Mouse (Mus musculus): Measurements from ENCODE around the gene Syngr2. TPM values are rescaled to one million over a fixed set of nuclear protein-coding genes. Genes with fewer than 3 reads are reported as not detected.

Syngr2 gene
- polyA plus RNA-seq, 1 experiment from 2014 or later = 13.1 TPM

DNA sequence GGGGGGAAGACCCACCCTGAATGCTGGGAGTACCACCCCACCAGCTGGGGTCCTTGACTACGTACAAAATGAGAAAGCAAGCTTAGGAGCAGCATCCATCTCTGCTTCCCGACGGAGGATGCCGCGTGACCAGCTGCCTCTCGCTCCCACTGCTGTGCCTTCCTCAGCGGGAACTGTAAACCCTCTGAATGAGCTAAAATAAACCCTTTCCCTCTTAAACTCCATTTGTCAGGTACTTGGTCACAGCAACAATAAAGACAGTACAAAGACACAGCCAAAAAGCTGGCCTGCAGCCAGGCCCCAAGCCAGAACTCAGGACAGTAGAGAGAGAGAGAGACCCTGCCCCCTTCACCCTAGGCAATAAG is 39.8 kb upstream of the Syngr2 start:
- peaks cover 4% of the 10 kb centered on the region for H3K36me3 ChIP-seq (ENCODE audit: control insufficient read depth, insufficient read depth)
- H3K27me3 ChIP-seq (replicated peaks; ENCODE audit: control insufficient read depth, insufficient read depth, low read length) = no peaks in the 10 kb centered on the region
- H3K4me3 ChIP-seq (replicated peaks; ENCODE audit: low read length) = no peak overlapping the region
- no peaks in the 10 kb centered on the region for H3K9me3 ChIP-seq (ENCODE audit: control insufficient read depth, low read length)
- no peak overlapping the region for H3K27ac ChIP-seq (ENCODE audit: low read length)
- WGBS = 48% methylated on average over 7 of the region's 7 CpGs
- peaks cover 6% of the 10 kb centered on the region for H3K4me1 ChIP-seq (replicated peaks; ENCODE audit: control insufficient read depth, insufficient read depth, low read length)
- H3K4me2 ChIP-seq (ENCODE audit: low read length) = no peak overlapping the region
- H3K9ac ChIP-seq (replicated peaks; ENCODE audit: low read depth, low read length) = no peak overlapping the region
- no peak for ATAC-seq

DNA sequence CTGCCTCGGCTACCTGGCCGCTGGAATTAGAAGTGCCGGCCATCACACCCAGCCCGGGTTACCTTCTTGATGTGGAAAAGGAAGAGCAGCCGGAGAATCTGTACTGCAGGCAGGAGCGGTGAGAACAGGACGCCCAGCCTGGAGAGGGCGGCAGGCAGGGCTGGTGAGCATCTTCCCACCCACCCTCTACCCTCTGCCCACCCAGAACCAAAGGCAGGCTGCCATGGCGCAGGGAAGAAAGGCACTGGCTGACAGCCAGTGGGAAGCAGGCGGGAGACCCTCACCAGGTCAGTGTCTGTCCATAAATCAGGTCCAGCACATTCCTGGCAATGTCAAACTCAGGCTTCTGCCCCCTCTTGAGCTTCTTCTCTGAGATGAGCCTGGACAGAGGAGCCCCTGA is 39.1 kb upstream of the Syngr2 start:
- Histone ChIP-seq H3K4me2 (ENCODE audit: low read length) (no peak overlapping the region), H3K4me3 (replicated peaks; ENCODE audit: low read length) (no peak overlapping the region), H3K9me3 (ENCODE audit: control insufficient read depth, low read length) (no peaks in the 10 kb centered on the region), H3K4me1 (replicated peaks; ENCODE audit: control insufficient read depth, insufficient read depth, low read length) (peaks cover 6% of the 10 kb centered on the region), H3K36me3 (ENCODE audit: control insufficient read depth, insufficient read depth) (no peaks in the 10 kb centered on the region; the same call in 1 of the 2 replicates), H3K27me3 (replicated peaks; ENCODE audit: control insufficient read depth, insufficient read depth, low read length) (no peaks in the 10 kb centered on the region), H3K9ac (replicated peaks; ENCODE audit: low read depth, low read length) (no peak overlapping the region), H3K27ac (ENCODE audit: low read length) (no peak overlapping the region)
- 85% methylated on average over 9 of the region's 10 CpGs for WGBS
- ATAC-seq = no peak

DNA sequence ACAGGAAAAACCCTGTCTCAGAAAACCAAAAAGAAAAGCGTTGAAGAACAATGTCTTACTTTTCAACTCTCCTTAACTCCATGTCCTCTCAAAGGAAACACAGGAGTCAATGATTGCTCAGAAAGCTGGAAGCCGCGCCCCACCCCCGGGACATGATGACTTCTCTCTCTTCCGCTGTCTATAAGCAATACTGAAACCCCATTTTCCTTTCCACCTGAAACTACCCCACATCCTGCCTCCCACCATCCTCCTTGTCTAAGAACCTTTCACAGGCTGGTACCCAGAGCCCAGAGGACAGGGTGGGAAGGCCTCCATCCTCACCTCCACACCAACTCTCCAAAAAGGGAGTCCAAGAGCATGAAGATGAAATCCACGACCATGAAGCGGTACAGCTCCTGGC is 37.1 kb upstream of the Syngr2 start:
- 93% methylated on average over 7 of the region's 7 CpGs for WGBS
- no peak overlapping the region for H3K4me3 ChIP-seq (replicated peaks; ENCODE audit: low read length)
- no peaks in the 10 kb centered on the region for H3K27me3 ChIP-seq (replicated peaks; ENCODE audit: control insufficient read depth, insufficient read depth, low read length)
- no peaks in the 10 kb centered on the region; the same call in 1 of the 2 replicates for H3K36me3 ChIP-seq (ENCODE audit: control insufficient read depth, insufficient read depth)
- ATAC-seq = no peak
- no peak overlapping the region for H3K9ac ChIP-seq (replicated peaks; ENCODE audit: low read depth, low read length)
- H3K9me3 ChIP-seq (ENCODE audit: control insufficient read depth, low read length) = no peaks in the 10 kb centered on the region
- H3K4me2 ChIP-seq (ENCODE audit: low read length) = no peak overlapping the region
- H3K4me1 ChIP-seq (replicated peaks; ENCODE audit: control insufficient read depth, insufficient read depth, low read length) = peaks cover 6% of the 10 kb centered on the region
- no peak overlapping the region for H3K27ac ChIP-seq (ENCODE audit: low read length)

DNA sequence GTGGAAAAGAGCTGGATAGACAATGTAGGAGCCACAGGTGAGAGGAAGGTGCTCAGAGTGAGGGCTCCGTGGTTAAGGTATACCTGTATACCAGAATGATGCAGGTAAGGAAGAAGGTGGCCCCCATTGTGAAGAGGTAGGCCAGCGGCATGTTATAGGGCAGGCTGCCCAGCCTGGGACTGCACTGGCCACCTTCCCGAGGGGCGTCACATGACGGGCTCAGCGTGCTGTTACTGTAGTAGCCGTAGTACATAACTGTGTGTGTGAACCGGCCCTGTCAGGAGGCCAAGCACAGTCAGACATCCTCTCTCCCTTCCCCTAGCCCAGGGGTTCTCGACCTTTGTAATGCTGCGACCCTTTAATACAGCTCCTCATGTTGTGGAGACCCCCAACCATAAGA is 34.5 kb upstream of the Syngr2 start:
- Histone ChIP-seq H3K9me3 (ENCODE audit: control insufficient read depth, low read length) (no peaks in the 10 kb centered on the region), H3K27me3 (replicated peaks; ENCODE audit: control insufficient read depth, insufficient read depth, low read length) (peaks cover 5% of the 10 kb centered on the region), H3K4me3 (replicated peaks; ENCODE audit: low read length) (no peak overlapping the region), H3K36me3 (ENCODE audit: control insufficient read depth, insufficient read depth) (no peaks in the 10 kb centered on the region), H3K27ac (ENCODE audit: low read length) (no peak overlapping the region), H3K4me2 (ENCODE audit: low read length) (no peak overlapping the region), H3K4me1 (replicated peaks; ENCODE audit: control insufficient read depth, insufficient read depth, low read length) (peaks cover 7% of the 10 kb centered on the region), H3K9ac (replicated peaks; ENCODE audit: low read depth, low read length) (no peak overlapping the region)
- WGBS = 90% methylated on average over 10 of the region's 10 CpGs
- no peak for ATAC-seq

DNA sequence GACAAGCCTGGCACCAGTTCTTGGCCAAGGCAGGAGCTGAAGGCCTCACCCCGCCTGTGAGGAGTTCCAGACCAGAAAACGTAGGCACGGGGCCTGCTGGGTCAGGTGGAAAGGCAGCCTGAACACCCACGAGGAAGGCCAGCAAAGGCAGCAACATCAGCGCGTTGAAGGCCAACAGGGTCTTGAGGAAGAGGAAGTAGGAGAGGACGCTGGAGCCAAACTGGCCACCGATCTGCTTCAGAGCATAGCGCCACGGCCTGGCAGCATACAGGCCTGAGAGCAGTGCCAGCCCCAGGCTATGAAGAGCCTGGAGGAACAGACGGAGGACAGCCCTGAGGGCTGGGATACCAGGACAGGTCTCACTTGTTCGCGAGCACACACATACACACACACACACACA is 33.9 kb upstream of the Syngr2 start:
- WGBS = 93% methylated on average over 13 of the region's 13 CpGs
- Histone ChIP-seq H3K36me3 (ENCODE audit: control insufficient read depth, insufficient read depth) (no peaks in the 10 kb centered on the region), H3K9ac (replicated peaks; ENCODE audit: low read depth, low read length) (no peak overlapping the region), H3K27me3 (replicated peaks; ENCODE audit: control insufficient read depth, insufficient read depth, low read length) (peaks cover 12% of the 10 kb centered on the region), H3K27ac (ENCODE audit: low read length) (no peak overlapping the region), H3K9me3 (ENCODE audit: control insufficient read depth, low read length) (no peaks in the 10 kb centered on the region), H3K4me2 (ENCODE audit: low read length) (no peak overlapping the region), H3K4me1 (replicated peaks; ENCODE audit: control insufficient read depth, insufficient read depth, low read length) (peaks cover 13% of the 10 kb centered on the region), H3K4me3 (replicated peaks; ENCODE audit: low read length) (no peak overlapping the region)
- ATAC-seq = no peak

DNA sequence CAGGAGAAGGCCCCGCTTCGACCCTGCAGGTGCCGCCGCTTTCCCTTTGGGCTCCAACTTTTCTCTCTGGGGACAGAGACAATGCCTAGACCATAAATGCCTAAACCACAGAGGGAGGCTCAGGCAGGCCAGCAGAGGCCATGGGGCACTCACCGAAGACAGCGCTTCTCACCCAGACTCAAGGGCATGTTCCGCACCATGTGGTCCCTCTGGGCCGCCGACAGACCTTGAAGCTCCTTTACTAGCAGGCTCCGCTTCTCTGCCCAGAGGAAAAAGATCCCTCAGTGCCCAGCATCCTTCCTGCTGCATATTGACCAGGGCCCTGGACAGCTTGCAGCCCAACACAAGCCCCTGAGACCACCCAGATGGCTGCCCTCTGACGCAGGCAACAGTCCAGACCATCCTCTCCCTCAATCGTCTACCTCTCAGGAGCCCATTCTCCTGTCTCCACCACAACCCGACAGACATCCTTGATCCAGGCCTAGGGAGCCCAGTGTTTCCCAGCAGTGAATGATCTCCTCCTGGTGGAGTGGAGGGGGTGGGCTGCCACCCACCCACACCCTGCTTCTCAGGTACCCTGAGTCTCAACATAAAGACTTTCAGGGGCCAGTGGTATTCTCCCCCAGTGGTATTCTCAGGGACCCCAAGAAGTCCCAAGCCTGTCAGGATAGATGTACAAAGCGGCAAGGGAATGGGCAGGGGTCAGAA is 33.2 kb upstream of the Syngr2 start:
- Histone ChIP-seq H3K9me3 (ENCODE audit: control insufficient read depth, low read length) (no peaks in the 10 kb centered on the region), H3K27me3 (replicated peaks; ENCODE audit: control insufficient read depth, insufficient read depth, low read length) (peaks cover 14% of the 10 kb centered on the region), H3K4me2 (ENCODE audit: low read length) (no peak overlapping the region), H3K4me1 (replicated peaks; ENCODE audit: control insufficient read depth, insufficient read depth, low read length) (peaks cover 16% of the 10 kb centered on the region), H3K27ac (ENCODE audit: low read length) (no peak overlapping the region), H3K36me3 (ENCODE audit: control insufficient read depth, insufficient read depth) (no peaks in the 10 kb centered on the region), H3K9ac (replicated peaks; ENCODE audit: low read depth, low read length) (no peak overlapping the region), H3K4me3 (replicated peaks; ENCODE audit: low read length) (no peak overlapping the region)
- WGBS = 88% methylated on average over 14 of the region's 14 CpGs
- ATAC-seq = no peak

DNA sequence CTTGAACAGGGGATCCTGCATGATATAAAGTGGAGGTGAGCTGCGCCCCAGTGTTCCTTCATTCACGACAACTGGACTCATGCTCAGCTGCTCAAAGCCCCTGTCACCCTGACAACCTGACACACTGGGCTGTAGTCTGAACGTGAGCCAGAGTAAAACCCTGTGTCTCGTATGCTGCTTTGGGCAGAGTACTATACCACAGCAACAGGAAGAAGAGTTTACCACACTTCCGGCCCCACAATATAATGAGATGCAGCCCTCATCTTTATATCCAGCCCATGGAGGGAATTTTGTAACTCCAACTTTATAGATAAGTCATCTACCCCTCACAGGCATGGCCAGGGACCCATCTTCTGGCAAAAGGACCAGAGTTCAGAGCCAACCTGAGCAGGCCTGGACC is 32.4 kb upstream of the Syngr2 start:
- Histone ChIP-seq H3K27me3 (replicated peaks; ENCODE audit: control insufficient read depth, insufficient read depth, low read length) (peaks cover 22% of the 10 kb centered on the region), H3K36me3 (ENCODE audit: control insufficient read depth, insufficient read depth) (no peaks in the 10 kb centered on the region), H3K9me3 (ENCODE audit: control insufficient read depth, low read length) (no peaks in the 10 kb centered on the region), H3K27ac (ENCODE audit: low read length) (no peak overlapping the region), H3K4me2 (ENCODE audit: low read length) (no peak overlapping the region), H3K4me3 (replicated peaks; ENCODE audit: low read length) (no peak overlapping the region), H3K4me1 (replicated peaks; ENCODE audit: control insufficient read depth, insufficient read depth, low read length) (peaks cover 16% of the 10 kb centered on the region), H3K9ac (replicated peaks; ENCODE audit: low read depth, low read length) (no peak overlapping the region)
- WGBS = 80% methylated on average over 5 of the region's 5 CpGs
- ATAC-seq = no peak

DNA sequence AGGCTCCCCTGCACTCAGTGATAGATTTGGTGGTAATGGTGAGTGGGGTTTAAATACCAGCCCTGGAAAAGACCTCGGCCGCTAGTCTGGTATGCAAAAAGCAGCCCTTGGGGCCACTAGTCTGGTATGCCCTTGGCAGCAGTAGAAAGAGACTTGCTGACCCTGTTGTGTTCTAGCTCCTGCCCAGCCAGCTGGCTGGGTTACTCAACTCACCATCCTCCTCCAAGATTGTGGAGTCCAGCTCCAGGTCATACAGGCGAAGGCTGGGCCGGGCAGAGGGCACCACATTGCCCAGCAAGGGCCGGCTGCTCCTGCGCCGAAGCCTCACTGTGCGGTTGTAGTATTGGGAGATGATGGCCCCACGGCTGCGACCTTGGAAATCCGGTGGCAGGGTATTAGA is 31.4 kb upstream of the Syngr2 start:
- H3K4me2 ChIP-seq (ENCODE audit: low read length) = no peak overlapping the region
- no peaks in the 10 kb centered on the region for H3K36me3 ChIP-seq (ENCODE audit: control insufficient read depth, insufficient read depth)
- H3K4me3 ChIP-seq (replicated peaks; ENCODE audit: low read length) = no peak overlapping the region
- WGBS = 93% methylated on average over 11 of the region's 11 CpGs
- no peak for ATAC-seq
- peaks cover 20% of the 10 kb centered on the region for H3K4me1 ChIP-seq (replicated peaks; ENCODE audit: control insufficient read depth, insufficient read depth, low read length)
- no peak overlapping the region for H3K9ac ChIP-seq (replicated peaks; ENCODE audit: low read depth, low read length)
- no peaks in the 10 kb centered on the region for H3K9me3 ChIP-seq (ENCODE audit: control insufficient read depth, low read length)
- H3K27me3 ChIP-seq (replicated peaks; ENCODE audit: control insufficient read depth, insufficient read depth, low read length) = peaks cover 29% of the 10 kb centered on the region
- no peak overlapping the region for H3K27ac ChIP-seq (ENCODE audit: low read length)

DNA sequence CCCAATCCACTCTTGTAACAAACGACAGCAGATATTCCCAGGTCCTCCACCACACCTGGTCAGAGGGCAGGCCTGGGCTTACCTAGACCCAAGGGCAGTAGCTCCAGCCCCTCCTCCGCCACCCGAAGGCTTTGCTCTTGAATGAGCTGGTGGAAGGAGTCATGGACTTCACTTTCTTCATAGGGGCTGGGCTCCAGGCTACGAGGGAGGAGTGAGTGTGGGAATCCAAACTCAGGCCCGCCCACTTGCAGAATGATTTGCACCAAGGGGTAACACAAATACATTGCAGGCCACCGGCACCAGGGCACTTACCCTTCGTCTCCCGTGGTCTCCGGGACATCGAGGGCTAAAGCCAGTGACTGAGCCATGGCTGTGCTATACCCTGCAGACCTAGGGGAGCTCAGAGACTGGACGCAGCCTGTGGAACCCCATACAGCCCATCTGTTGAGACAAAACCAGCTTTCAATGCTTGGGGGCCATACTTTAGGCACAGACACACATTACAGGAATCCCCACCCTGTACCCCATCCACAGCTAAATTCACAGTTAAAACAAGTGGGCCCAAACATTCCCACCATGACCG is 30.5 kb upstream of the Syngr2 start:
- Histone ChIP-seq H3K4me2 (ENCODE audit: low read length) (no peak overlapping the region), H3K36me3 (ENCODE audit: control insufficient read depth, insufficient read depth) (no peaks in the 10 kb centered on the region), H3K9me3 (ENCODE audit: control insufficient read depth, low read length) (no peaks in the 10 kb centered on the region), H3K4me3 (replicated peaks; ENCODE audit: low read length) (no peak overlapping the region), H3K27me3 (replicated peaks; ENCODE audit: control insufficient read depth, insufficient read depth, low read length) (peaks cover 29% of the 10 kb centered on the region), H3K27ac (ENCODE audit: low read length) (no peak overlapping the region), H3K9ac (replicated peaks; ENCODE audit: low read depth, low read length) (peak overlapping the region; percentile 40; the same call in 1 of the 2 replicates), H3K4me1 (replicated peaks; ENCODE audit: control insufficient read depth, insufficient read depth, low read length) (peaks cover 26% of the 10 kb centered on the region)
- WGBS = 73% methylated on average over 12 of the region's 12 CpGs
- ATAC-seq = no peak
